Mouse (Mus musculus): Measurements from ENCODE around the gene Gdf15. TPM values are rescaled to one million over a fixed set of nuclear protein-coding genes. Genes with fewer than 3 reads are reported as not detected.

Gene Gdf15
- polyA plus RNA-seq, 1 experiment from 2014 or later, result 0.15 TPM

DNA sequence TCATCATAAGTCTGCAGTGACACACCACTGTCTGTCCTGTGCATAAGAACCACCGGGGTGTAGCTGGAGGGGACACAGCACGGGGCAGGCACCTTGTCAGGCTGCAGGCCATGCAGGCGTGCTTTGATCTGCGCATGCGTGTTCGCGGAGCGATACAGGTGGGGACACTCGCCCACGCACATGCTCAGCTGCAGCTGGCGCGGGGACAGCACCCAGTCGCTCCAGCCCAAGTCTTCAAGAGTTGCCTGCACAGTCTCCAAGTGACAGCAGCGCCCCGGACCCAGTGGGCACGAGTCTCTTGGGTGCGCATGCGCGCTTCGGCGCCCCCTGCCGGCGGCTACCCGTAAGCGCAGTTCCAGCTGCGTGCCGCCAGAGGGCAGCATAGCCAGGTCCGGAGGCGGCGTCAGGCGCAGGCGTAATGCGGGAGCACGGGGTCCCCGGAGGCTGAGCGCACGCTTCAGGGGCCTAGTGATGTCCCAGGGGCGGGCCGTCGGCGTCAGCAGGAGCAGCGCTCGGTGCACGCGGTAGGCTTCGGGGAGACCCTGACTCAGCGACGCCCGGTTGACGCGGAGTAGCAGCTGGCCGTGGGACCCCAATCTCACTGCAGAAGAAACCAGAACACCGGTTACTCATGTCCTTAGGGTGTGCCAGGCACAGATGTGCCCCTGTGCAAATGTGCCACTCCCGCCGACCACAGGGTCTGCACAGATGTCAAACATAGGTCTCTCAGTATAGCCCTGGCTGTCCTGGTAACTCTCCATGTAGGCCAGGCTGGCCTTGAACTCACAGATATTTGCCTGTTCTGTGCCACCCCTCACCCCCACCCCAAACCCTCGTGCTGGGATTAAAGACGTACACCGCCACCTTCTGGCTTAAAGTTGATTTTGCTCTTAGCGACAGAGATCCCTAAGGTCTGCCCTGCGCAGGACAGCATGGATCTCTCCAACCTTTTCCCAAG is 2.4 kb downstream of the Gdf15 start:
- Histone ChIP-seq H3K27ac (peak overlapping the region; percentile 53), H3K4me2 (peak overlapping the region; percentile 73), H3K4me1 (replicated peaks) (peaks cover 38% of the 10 kb centered on the region), H3K4me3 (replicated peaks) (peak overlapping the region; percentile 54), H3K9me3 (no peaks in the 10 kb centered on the region), H3K9ac (replicated peaks) (peak overlapping the region; percentile 59), H3K36me3 (no peaks in the 10 kb centered on the region), H3K27me3 (peaks cover 23% of the 10 kb centered on the region)
- 1% methylated on average over 60 of the region's 60 CpGs for WGBS
- ATAC-seq (ENCODE audit: insufficient number of reproducible peaks, insufficient read depth, low FRiP score, low TSS enrichment, low read depth), result peak; percentile 83

DNA sequence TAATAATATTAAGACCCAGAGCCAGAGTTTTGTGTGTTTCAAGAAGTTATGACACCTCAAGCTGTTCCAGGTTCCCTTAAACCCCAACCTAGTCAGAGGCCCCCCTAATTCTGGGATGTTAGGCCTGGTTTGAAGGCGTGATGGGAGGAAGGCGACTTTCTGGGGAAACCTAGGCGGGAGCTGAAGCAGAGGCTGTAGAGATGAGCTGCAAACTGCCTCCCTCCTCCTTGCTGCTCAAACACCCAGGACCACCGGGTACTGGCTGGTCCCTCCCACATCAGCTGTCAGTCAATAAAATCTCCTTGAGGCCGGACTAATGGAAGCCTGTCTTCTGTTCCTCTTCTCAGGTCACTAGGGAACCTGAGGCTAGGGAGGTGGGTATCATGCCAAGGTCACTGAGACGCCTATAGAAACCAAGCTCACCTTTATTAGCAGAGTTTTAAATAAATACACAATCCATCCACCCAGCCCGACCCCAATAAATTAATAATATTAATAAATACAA is 3.2 kb downstream of the Gdf15 start:
- H3K27ac ChIP-seq, result 0 out of 2 replicates have a peak overlapping the region, but pooled peaks have one; percentile 53
- no peak for ATAC-seq (ENCODE audit: insufficient number of reproducible peaks, insufficient read depth, low FRiP score, low TSS enrichment, low read depth)
- H3K4me2 ChIP-seq, result peak overlapping the region; percentile 73
- H3K9ac ChIP-seq (replicated peaks), result peak overlapping the region; percentile 59
- no peaks in the 10 kb centered on the region for H3K36me3 ChIP-seq
- 56% methylated on average over 7 of the region's 7 CpGs for WGBS
- peaks cover 23% of the 10 kb centered on the region for H3K27me3 ChIP-seq
- peaks cover 33% of the 10 kb centered on the region for H3K4me1 ChIP-seq (replicated peaks)
- H3K9me3 ChIP-seq, result no peaks in the 10 kb centered on the region
- H3K4me3 ChIP-seq (replicated peaks), result peak overlapping the region; percentile 54

DNA sequence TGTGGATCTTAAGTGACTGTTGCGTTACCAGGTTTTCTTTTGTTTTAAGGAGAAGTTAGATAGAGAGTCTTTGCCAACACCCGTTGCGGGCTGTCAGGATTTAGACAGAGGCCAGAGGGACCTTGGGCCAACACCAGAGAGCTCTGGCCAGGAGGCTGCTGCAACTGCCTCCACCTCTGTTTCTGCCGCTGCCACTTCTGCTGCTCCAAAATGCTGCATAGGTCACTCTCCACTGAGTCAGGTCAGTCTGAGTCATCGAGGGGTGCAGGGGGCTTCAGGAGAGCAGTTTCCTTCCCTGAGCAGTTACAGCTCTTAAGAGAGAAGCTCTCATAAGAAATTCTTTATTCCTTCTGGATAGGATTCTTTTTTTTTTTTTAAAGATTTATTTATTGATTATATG is 5.2 kb downstream of the Gdf15 start:
- Histone ChIP-seq H3K9me3 (no peaks in the 10 kb centered on the region), H3K27ac (no peak overlapping the region), H3K4me1 (replicated peaks) (peaks cover 29% of the 10 kb centered on the region), H3K36me3 (no peaks in the 10 kb centered on the region), H3K4me2 (no peak overlapping the region), H3K4me3 (replicated peaks) (no peak overlapping the region), H3K27me3 (peaks cover 25% of the 10 kb centered on the region), H3K9ac (replicated peaks) (no peak overlapping the region)
- WGBS, result 89% methylated on average over 5 of the region's 5 CpGs
- no peak for ATAC-seq (ENCODE audit: insufficient number of reproducible peaks, insufficient read depth, low FRiP score, low TSS enrichment, low read depth)

DNA sequence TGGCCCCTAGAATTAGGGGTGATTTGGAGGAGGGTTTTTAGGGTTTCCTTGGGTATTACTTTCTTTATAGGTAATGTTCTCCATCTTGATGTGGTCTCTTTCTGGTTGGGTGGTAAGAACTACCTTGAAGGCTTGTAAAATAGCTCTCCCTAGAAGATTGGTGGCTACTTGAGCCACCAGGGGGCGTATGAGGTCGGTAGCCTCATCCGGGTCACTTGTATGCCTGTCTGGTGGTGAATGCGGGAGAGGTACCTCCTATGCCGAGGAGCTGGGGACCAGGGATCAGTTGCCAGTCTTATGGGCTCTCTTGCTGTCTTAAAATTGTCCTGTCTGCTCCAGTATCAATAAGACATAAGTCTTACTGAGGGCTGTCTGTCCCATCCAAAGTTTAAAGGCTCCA is 7.2 kb downstream of the Gdf15 start:
- no peak overlapping the region for H3K4me3 ChIP-seq (replicated peaks)
- WGBS, result 20% methylated on average over 5 of the region's 5 CpGs
- peak overlapping the region; percentile 19 for H3K4me2 ChIP-seq
- H3K9ac ChIP-seq (replicated peaks), result no peak overlapping the region
- H3K27me3 ChIP-seq, result peaks cover 29% of the 10 kb centered on the region
- peaks cover 14% of the 10 kb centered on the region for H3K4me1 ChIP-seq (replicated peaks)
- ATAC-seq (ENCODE audit: insufficient number of reproducible peaks, insufficient read depth, low FRiP score, low TSS enrichment, low read depth), result no peak
- no peaks in the 10 kb centered on the region for H3K36me3 ChIP-seq
- H3K9me3 ChIP-seq, result no peaks in the 10 kb centered on the region
- 0 out of 2 replicates have a peak overlapping the region, but pooled peaks have one; percentile 53 for H3K27ac ChIP-seq

DNA sequence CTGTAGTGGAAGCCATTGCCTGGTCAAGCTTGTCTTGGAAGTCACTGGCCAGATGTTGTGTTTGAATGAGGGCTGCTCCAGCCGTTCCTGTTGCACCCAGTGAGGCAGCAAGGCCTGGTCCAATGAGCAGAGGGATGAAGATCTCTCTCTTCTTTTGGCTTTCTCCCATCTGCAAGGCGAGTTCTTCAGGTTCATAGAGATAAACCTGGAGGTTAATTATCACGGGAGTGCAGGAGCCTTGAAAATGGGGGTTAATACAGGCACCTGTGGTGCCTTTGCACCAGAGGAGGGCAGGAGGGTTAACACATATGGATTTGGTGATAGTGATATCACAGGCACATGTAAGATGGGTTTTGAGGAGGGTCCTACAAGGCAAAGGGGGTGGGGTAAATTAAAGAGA is 10.0 kb downstream of the Gdf15 start:
- H3K4me2 ChIP-seq, result no peak overlapping the region
- 60% methylated on average over 3 of the region's 3 CpGs for WGBS
- H3K4me1 ChIP-seq (replicated peaks), result peaks cover 18% of the 10 kb centered on the region
- no peak overlapping the region for H3K27ac ChIP-seq
- no peak overlapping the region for H3K9ac ChIP-seq (replicated peaks)
- H3K4me3 ChIP-seq (replicated peaks), result no peak overlapping the region
- no peak for ATAC-seq (ENCODE audit: insufficient number of reproducible peaks, insufficient read depth, low FRiP score, low TSS enrichment, low read depth)
- H3K27me3 ChIP-seq, result peaks cover 29% of the 10 kb centered on the region
- H3K36me3 ChIP-seq, result no peaks in the 10 kb centered on the region
- H3K9me3 ChIP-seq, result no peaks in the 10 kb centered on the region

DNA sequence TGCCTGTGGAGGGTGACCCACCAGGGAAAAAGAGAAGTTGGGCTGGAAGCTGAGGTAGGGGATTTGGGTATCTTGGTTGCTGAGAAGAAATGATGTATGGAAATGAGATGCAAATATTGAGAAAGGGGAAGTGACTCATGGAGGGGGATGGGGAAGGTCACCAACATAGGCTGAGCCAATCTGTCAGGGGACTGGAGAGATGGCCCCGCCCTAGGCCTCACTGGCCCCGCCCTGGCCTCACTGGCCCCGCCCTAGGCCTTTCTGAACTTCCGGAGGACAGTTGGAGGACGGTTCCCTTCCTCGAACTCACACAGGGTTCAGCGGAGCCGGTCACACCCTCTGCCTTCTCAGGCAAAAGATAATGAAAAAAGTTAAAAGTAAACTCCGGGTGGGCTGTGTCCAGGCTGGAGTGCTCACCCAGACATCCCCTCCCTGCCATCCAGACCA is 13.3 kb downstream of the Gdf15 start:
- H3K27ac ChIP-seq, result no peak overlapping the region
- H3K4me2 ChIP-seq, result no peak overlapping the region
- WGBS, result 37% methylated on average over 9 of the region's 9 CpGs
- H3K4me3 ChIP-seq (replicated peaks), result no peak overlapping the region
- peaks cover 29% of the 10 kb centered on the region for H3K27me3 ChIP-seq
- no peak for ATAC-seq (ENCODE audit: insufficient number of reproducible peaks, insufficient read depth, low FRiP score, low TSS enrichment, low read depth)
- H3K9ac ChIP-seq (replicated peaks), result no peak overlapping the region
- H3K36me3 ChIP-seq, result no peaks in the 10 kb centered on the region
- H3K4me1 ChIP-seq (replicated peaks), result peaks cover 13% of the 10 kb centered on the region
- H3K9me3 ChIP-seq, result no peaks in the 10 kb centered on the region

DNA sequence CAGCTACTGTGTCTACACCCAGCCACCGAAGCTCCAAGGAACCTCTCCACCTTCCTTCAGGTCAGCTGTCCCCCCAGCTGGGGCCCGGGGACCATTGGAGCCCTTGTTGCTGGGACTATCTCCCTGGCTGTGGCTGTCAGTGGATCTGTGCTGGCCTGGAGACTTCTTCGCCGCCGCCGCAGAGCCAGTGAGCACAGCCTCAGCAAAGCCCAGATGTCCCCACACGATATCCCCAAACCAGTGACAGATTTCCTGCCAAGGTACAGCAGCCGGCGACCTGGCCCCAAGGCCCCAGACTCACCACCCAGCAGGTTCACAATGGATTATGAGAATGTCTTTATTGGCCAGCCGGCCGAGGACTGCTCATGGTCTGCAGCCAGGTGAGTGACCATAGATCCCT is 14.3 kb downstream of the Gdf15 start:
- ATAC-seq (ENCODE audit: insufficient number of reproducible peaks, insufficient read depth, low FRiP score, low TSS enrichment, low read depth), result no peak
- peaks cover 13% of the 10 kb centered on the region for H3K4me1 ChIP-seq (replicated peaks)
- 78% methylated on average over 11 of the region's 11 CpGs for WGBS
- no peak overlapping the region for H3K4me3 ChIP-seq (replicated peaks)
- H3K36me3 ChIP-seq, result no peaks in the 10 kb centered on the region
- no peak overlapping the region for H3K9ac ChIP-seq (replicated peaks)
- peaks cover 29% of the 10 kb centered on the region for H3K27me3 ChIP-seq
- 0 out of 2 replicates have a peak overlapping the region, but pooled peaks have one; percentile 45 for H3K27ac ChIP-seq
- H3K9me3 ChIP-seq, result no peaks in the 10 kb centered on the region
- no peak overlapping the region for H3K4me2 ChIP-seq

DNA sequence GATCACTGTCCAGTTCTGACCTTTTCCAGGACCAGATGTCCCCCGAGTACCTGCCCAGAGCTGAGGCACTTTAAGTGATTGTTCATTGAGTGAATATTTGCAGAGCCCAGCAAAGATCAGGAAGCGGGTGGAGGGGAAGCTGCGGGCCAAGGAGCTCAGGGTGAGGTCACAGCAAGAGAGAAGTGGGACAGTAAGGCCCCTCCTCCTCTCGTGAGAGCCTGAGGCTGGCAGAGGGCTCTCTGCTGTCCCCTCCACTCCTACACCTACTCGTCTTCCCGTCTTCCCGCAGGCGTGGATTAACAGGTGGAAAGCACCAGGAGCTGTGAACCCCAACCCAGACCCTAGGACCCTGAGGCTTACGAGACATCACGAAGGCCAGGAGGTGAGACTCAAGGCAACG is 15.6 kb downstream of the Gdf15 start:
- H3K4me3 ChIP-seq (replicated peaks), result no peak overlapping the region
- H3K9me3 ChIP-seq, result no peaks in the 10 kb centered on the region
- WGBS, result 56% methylated on average over 11 of the region's 11 CpGs
- H3K27me3 ChIP-seq, result peaks cover 15% of the 10 kb centered on the region
- H3K9ac ChIP-seq (replicated peaks), result no peak overlapping the region
- ATAC-seq (ENCODE audit: insufficient number of reproducible peaks, insufficient read depth, low FRiP score, low TSS enrichment, low read depth), result no peak
- H3K36me3 ChIP-seq, result no peaks in the 10 kb centered on the region
- no peak overlapping the region for H3K27ac ChIP-seq
- H3K4me1 ChIP-seq (replicated peaks), result peaks cover 15% of the 10 kb centered on the region
- no peak overlapping the region for H3K4me2 ChIP-seq

DNA sequence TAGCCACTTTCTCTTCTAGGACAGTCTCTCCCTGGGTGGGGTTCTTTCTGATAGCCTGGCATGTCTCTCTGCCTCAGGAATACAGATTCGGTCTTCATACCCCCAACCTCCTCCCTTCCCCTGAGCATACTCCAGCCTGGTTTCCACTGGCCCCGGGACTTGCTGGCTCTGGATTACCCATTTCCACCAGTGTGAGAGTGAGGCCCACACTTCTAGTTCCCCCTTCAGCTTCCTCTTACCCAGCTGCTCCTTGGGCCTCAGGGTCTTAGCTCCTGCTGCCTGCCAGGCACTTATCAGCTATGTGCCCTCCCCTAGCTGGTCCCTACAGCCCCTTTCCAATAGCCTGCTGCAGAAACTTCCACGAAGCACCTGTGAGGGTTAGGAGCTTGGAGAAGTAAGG is 16.4 kb downstream of the Gdf15 start, which contains the start of gene Lrrc25:
Gene Lrrc25 (plus strand): TSS at position 262 of the 400 bp plus-strand sequence.
- H3K9ac ChIP-seq (replicated peaks), result no peak within 1 kb of the TSS
- H3K27ac ChIP-seq, result no peak within 1 kb of the TSS
- peaks cover 19% of the 10 kb centered on the region for H3K4me1 ChIP-seq (replicated peaks)
- H3K27me3 ChIP-seq, result peaks cover 8% of the 10 kb centered on the region
- H3K36me3 ChIP-seq, result no peaks in the 10 kb centered on the region
- no peaks in the 10 kb centered on the region for H3K9me3 ChIP-seq
- no peak within 1 kb of the TSS for H3K4me3 ChIP-seq (replicated peaks)
- 86% methylated on average over 3 of the region's 3 CpGs for WGBS
- no peak within 1 kb of the TSS for H3K4me2 ChIP-seq
- ATAC-seq (ENCODE audit: insufficient number of reproducible peaks, insufficient read depth, low FRiP score, low TSS enrichment, low read depth), result no peak

DNA sequence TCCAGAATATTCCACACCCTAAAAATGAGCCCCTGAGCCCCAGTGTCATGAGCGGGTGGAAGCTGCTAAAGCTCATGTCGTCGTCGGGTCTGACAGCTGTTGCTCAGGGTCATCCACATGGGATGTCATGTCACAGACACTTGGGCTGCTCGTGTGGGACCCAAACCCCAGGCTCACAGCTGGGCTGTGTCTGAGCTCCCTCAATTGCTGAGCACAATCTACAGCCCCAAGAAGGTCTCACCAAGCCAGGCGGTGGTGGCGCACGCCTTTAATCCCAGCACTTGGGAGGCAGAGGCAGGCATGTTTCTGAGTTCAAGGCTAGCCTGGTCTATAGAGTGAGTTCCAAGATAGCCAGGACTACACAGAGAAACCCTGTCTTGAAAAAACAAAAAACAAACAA is 17.0 kb downstream of the Gdf15 start:
- Histone ChIP-seq H3K27ac (no peak overlapping the region), H3K4me2 (no peak overlapping the region), H3K4me1 (replicated peaks) (peaks cover 23% of the 10 kb centered on the region), H3K9ac (replicated peaks) (no peak overlapping the region), H3K4me3 (replicated peaks) (no peak overlapping the region), H3K9me3 (no peaks in the 10 kb centered on the region), H3K27me3 (peaks cover 2% of the 10 kb centered on the region; the same call in 1 of the 2 replicates), H3K36me3 (no peaks in the 10 kb centered on the region)
- ATAC-seq (ENCODE audit: insufficient number of reproducible peaks, insufficient read depth, low FRiP score, low TSS enrichment, low read depth), result no peak
- WGBS, result 86% methylated on average over 8 of the region's 8 CpGs

DNA sequence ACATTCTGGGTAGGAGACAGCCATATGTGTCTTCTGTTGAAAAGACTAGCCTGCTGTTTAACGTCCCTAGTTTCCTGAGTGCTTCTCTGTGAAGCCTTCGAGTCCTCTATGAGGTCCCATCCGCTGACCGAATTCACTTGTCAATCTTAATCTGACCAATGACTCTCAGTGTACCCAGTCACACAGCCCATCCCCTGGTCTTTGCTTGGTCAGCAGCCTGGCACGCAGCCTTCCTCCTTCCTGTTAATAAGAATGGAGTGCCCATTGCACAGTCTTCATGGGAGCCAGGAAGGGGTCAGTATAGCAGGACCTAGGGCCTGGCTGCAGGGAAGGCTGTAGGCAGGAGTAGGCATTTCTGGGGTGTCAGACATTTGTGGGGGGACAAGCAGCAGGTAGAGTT is 17.8 kb downstream of the Gdf15 start:
- 70% methylated on average over 5 of the region's 5 CpGs for WGBS
- H3K4me2 ChIP-seq, result no peak overlapping the region
- no peak overlapping the region for H3K27ac ChIP-seq
- no peaks in the 10 kb centered on the region for H3K36me3 ChIP-seq
- no peak overlapping the region for H3K9ac ChIP-seq (replicated peaks)
- H3K4me3 ChIP-seq (replicated peaks), result no peak overlapping the region
- peaks cover 29% of the 10 kb centered on the region for H3K4me1 ChIP-seq (replicated peaks)
- no peaks in the 10 kb centered on the region for H3K27me3 ChIP-seq
- ATAC-seq (ENCODE audit: insufficient number of reproducible peaks, insufficient read depth, low FRiP score, low TSS enrichment, low read depth), result no peak
- H3K9me3 ChIP-seq, result no peaks in the 10 kb centered on the region
